Mouse (Mus musculus) MEL (cell line): ENCODE data around the gene Rab1b. TPM values are rescaled to one million over a fixed set of nuclear protein-coding genes. Genes with fewer than 3 reads are reported as not detected.
A peak's percentile ranks its signal among the peaks of the same experiment; 100 is the strongest.

ENCODE experiments used
- DNase-seq: peaks from one replicate; pipeline ENCODE4 v3.0.0; 2011; ENCODE audit warnings: low read depth, low spot score
- H3K27ac ChIP-seq: 2 replicates; pipeline ENCODE4 v1.5.1; 2012; ENCODE audit warnings: low read depth, mild to moderate bottlenecking, control low read depth, low read length, moderate library complexity; ENCODE audit not compliant: control insufficient read depth
- H3K27me3 ChIP-seq, 2 experiments: fragments of 150-350 bp in 1 of 2; sonication (generic) in 1 of 2; 2 replicates each; pipeline ENCODE4 v1.6.1; 2012; ENCODE audit warnings: low read length in 2 of 2, mild to moderate bottlenecking in 2 of 2, improper control_type of control experiment in 1 of 2, moderate library complexity in 1 of 2; ENCODE audit not compliant: insufficient read depth in 2 of 2, control insufficient read depth in 1 of 2
- H3K36me3 ChIP-seq, 2 experiments: 2 replicates each; pipeline ENCODE4 v1.6.1; 2012 to 2014; ENCODE audit warnings: low read length in 2 of 2, improper control_type of control experiment in 1 of 2, inconsistent platforms in 1 of 2, mild to moderate bottlenecking in 1 of 2; ENCODE audit not compliant: insufficient read depth in 2 of 2, control insufficient read depth in 1 of 2
- H3K4me1 ChIP-seq, 2 experiments: fragments of 150-350 bp in 1 of 2; sonication (generic) in 1 of 2; 2 replicates each; pipeline ENCODE4 v1.6.1; 2012; ENCODE audit warnings: low read length in 2 of 2, improper control_type of control experiment in 1 of 2, mild to moderate bottlenecking in 1 of 2; ENCODE audit not compliant: insufficient read depth in 2 of 2, control insufficient read depth in 1 of 2
- H3K4me3 ChIP-seq, 2 experiments: fragments of 150-350 bp in 1 of 2; sonication (generic) in 1 of 2; 2 replicates each; pipeline ENCODE4 v1.5.1; 2012; ENCODE audit warnings: low read depth in 2 of 2, low read length in 2 of 2, mild to moderate bottlenecking in 2 of 2, moderate library complexity in 2 of 2, control low read depth in 1 of 2, improper control_type of control experiment in 1 of 2; ENCODE audit not compliant: control insufficient read depth in 1 of 2, insufficient read depth in 1 of 2
- H3K79me2 ChIP-seq: 2 replicates; pipeline ENCODE4 v1.6.1; 2012; ENCODE audit warnings: mild to moderate bottlenecking, low read length, moderate library complexity; ENCODE audit not compliant: control insufficient read depth, poor library complexity, insufficient read depth
- H3K9ac ChIP-seq: 2 replicates; pipeline ENCODE4 v1.6.1; 2012; ENCODE audit warnings: low read depth, mild to moderate bottlenecking, control low read depth, low read length, moderate library complexity; ENCODE audit not compliant: control insufficient read depth, poor library complexity, severe bottlenecking
- H3K9me3 ChIP-seq: fragments of 150-350 bp; sonication (generic); replicated peaks from 2 replicates; pipeline ENCODE4 v1.6.1; 2012; ENCODE audit warnings: mild to moderate bottlenecking, low read length, improper control_type of control experiment, moderate library complexity; ENCODE audit not compliant: insufficient read depth
- CHD1 ChIP-seq: IDR thresholded peaks from 2 replicates; pipeline ENCODE4 v1.6.1; 2012; ENCODE audit warnings: low read depth, mild to moderate bottlenecking, inconsistent platforms, low read length, improper control_type of control experiment
- CTCF ChIP-seq, 3 experiments: IDR thresholded peaks in 2 of 3; conservative IDR thresholded peaks in 1 of 3; 2 replicates each; pipeline ENCODE4 v1.5.1; 2011 to 2012; ENCODE audit warnings: low read length in 3 of 3, low read depth in 2 of 3, mild to moderate bottlenecking in 2 of 3, improper control_type of control experiment in 1 of 3, inconsistent platforms in 1 of 3, mixed read lengths in 1 of 3, moderate library complexity in 1 of 3; ENCODE audit not compliant: control insufficient read depth in 1 of 3, insufficient read depth in 1 of 3, poor library complexity in 1 of 3, severe bottlenecking in 1 of 3
- ETS1 ChIP-seq: IDR thresholded peaks from 2 replicates; pipeline ENCODE4 v1.6.1; 2012; ENCODE audit warnings: low read depth, mild to moderate bottlenecking, inconsistent platforms, low read length, improper control_type of control experiment, moderate library complexity
- GABPA ChIP-seq: IDR thresholded peaks from 2 replicates; pipeline ENCODE4 v1.6.1; 2012; ENCODE audit warnings: low read depth, mild to moderate bottlenecking, inconsistent platforms, low read length, improper control_type of control experiment, moderate library complexity
- JUND ChIP-seq: IDR thresholded peaks from 2 replicates; pipeline ENCODE4 v1.6.1; 2011; ENCODE audit warnings: low read depth, mild to moderate bottlenecking, improper control_type of control experiment, low read length
- MAX ChIP-seq: IDR thresholded peaks from 2 replicates; pipeline ENCODE4 v1.6.1; 2011; ENCODE audit warnings: low read length, improper control_type of control experiment
- MAZ ChIP-seq: IDR thresholded peaks from 2 replicates; pipeline ENCODE4 v1.6.1; 2012; ENCODE audit warnings: low read depth, mild to moderate bottlenecking, inconsistent platforms, low read length, improper control_type of control experiment
- MEF2A ChIP-seq: IDR thresholded peaks from 2 replicates; pipeline ENCODE4 v1.6.1; 2014; ENCODE audit warnings: low read depth, mild to moderate bottlenecking, inconsistent platforms, low read length, improper control_type of control experiment; ENCODE audit not compliant: poor library complexity, insufficient replicate concordance, severe bottlenecking; ENCODE audit errors: extremely low read depth
- MXI1 ChIP-seq: IDR thresholded peaks from 2 replicates; pipeline ENCODE4 v1.6.1; 2011; ENCODE audit warnings: mild to moderate bottlenecking, low read depth, low read length, improper control_type of control experiment
- NRF1 ChIP-seq: IDR thresholded peaks from 2 replicates; pipeline ENCODE4 v1.6.1; 2014; ENCODE audit warnings: low read depth, mild to moderate bottlenecking, inconsistent platforms, low read length, improper control_type of control experiment, moderate library complexity; ENCODE audit not compliant: poor library complexity, insufficient read depth, severe bottlenecking
- POLR2A ChIP-seq, 2 experiments: IDR thresholded peaks; 2 replicates each; pipeline ENCODE4 v1.6.1; 2011 to 2012; ENCODE audit warnings: low read length in 2 of 2, mild to moderate bottlenecking in 2 of 2, control low read depth in 1 of 2, improper control_type of control experiment in 1 of 2, low read depth in 1 of 2, moderate library complexity in 1 of 2; ENCODE audit not compliant: control insufficient read depth in 1 of 2, insufficient read depth in 1 of 2, poor library complexity in 1 of 2
- POLR2AphosphoS5 ChIP-seq: IDR thresholded peaks from 2 replicates; pipeline ENCODE4 v1.6.1; 2012; ENCODE audit warnings: low read depth, borderline replicate concordance, mild to moderate bottlenecking, inconsistent platforms, low read length, moderate library complexity, mixed read lengths
- RAD21 ChIP-seq: IDR thresholded peaks from 2 replicates; pipeline ENCODE4 v1.6.1; 2011; ENCODE audit warnings: mild to moderate bottlenecking, low read depth, low read length, improper control_type of control experiment
- SMC3 ChIP-seq: IDR thresholded peaks from 2 replicates; pipeline ENCODE4 v1.6.1; 2011; ENCODE audit warnings: low read depth, low read length, improper control_type of control experiment
- TAL1 ChIP-seq: IDR thresholded peaks from 2 replicates; pipeline ENCODE4 v1.6.1; 2012; ENCODE audit warnings: mild to moderate bottlenecking, inconsistent platforms, low read length, moderate library complexity, mixed read lengths
- TBP ChIP-seq: IDR thresholded peaks from 2 replicates; pipeline ENCODE4 v1.8.0; 2011; ENCODE audit warnings: low read depth, low read length, improper control_type of control experiment
- TCF12 ChIP-seq: IDR thresholded peaks from 2 replicates; pipeline ENCODE4 v1.6.1; 2014; ENCODE audit warnings: low read depth, mild to moderate bottlenecking, inconsistent platforms, low read length, improper control_type of control experiment, moderate library complexity
- USF1 ChIP-seq: IDR thresholded peaks from 2 replicates; pipeline ENCODE4 v1.6.1; 2014; ENCODE audit warnings: low read depth, mild to moderate bottlenecking, inconsistent platforms, low read length, improper control_type of control experiment, moderate library complexity
- USF2 ChIP-seq, 2 experiments: IDR thresholded peaks; 2 replicates each; pipeline ENCODE4 v1.6.1; 2011 to 2012; ENCODE audit warnings: improper control_type of control experiment in 2 of 2, low read length in 2 of 2, borderline replicate concordance in 1 of 2, inconsistent platforms in 1 of 2, low read depth in 1 of 2, mild to moderate bottlenecking in 1 of 2; ENCODE audit not compliant: insufficient read depth in 1 of 2
- ZC3H11A ChIP-seq: IDR thresholded peaks from 2 replicates; pipeline ENCODE4 v1.6.1; 2012; ENCODE audit warnings: low read depth, mild to moderate bottlenecking, inconsistent platforms, low read length, improper control_type of control experiment
- ZMIZ1 ChIP-seq: IDR thresholded peaks from 2 replicates; pipeline ENCODE4 v1.6.1; 2012; ENCODE audit warnings: low read depth, mild to moderate bottlenecking, inconsistent platforms, low read length, improper control_type of control experiment, moderate library complexity
- ZNF384 ChIP-seq: IDR thresholded peaks from 2 replicates; pipeline ENCODE4 v1.6.1; 2012; ENCODE audit warnings: low read depth, mild to moderate bottlenecking, inconsistent platforms, low read length, improper control_type of control experiment
- polyA plus RNA-seq, 2 experiments: library from polyadenylated mRNA; stranded (reverse) in 1 of 2; unstranded in 1 of 2; fragments of >175 nt in 1 of 2; fragments of >200 nt in 1 of 2; gene quantifications; 2 replicates each; pipeline versions ENCODE4 v1.2.1 to v1.2.4; 2012; ENCODE audit warnings: low replicate concordance in 2 of 2, low read depth in 1 of 2; ENCODE audit not compliant: insufficient read length in 2 of 2, insufficient read depth in 1 of 2, missing spikeins in 1 of 2
- total RNA-seq: library from RNA; depleted of rRNA; stranded (reverse); fragments of 300-350 nt; gene quantifications from 2 replicates; pipeline ENCODE4 v1.2.3, GENCODE M21; 2012

The Rab1b gene
- total and polyA plus RNA-seq, 3 experiments: 86.4 to 162 TPM; not detected in 1

- Histone ChIP-seq H3K9ac (peak overlapping the region; percentile 27), H3K27me3 (no peaks in the 10 kb centered on the region), H3K27ac (peak overlapping the region; percentile 43; the same call in 1 of the 2 replicates), H3K79me2 (peaks cover 2% of the 10 kb centered on the region; the same call in 1 of the 2 replicates), H3K4me1 (peaks cover 5 to 26% of the 10 kb centered on the region in 2 experiments), H3K4me3 (peak overlapping the region; percentile 56 to 68), H3K36me3 (no peaks in the 10 kb centered on the region), H3K9me3 (no peaks in the 10 kb centered on the region)
- no peak for TF ChIP-seq CHD1
- peak; percentile 82 for TF ChIP-seq SMC3
- TF ChIP-seq RAD21: peak; percentile 67
- no peak for TF ChIP-seq TBP
- no peak for TF ChIP-seq POLR2AphosphoS5
- TF ChIP-seq CTCF (IDR thresholded peaks at IDR 0.05 in 2 of 3, conservative IDR thresholded peaks at IDR 0.05 in 1 of 3; ENCODE audit: control insufficient read depth in 1 of 3, insufficient read depth in 1 of 3, low read depth in 2 of 3, low read length in 3 of 3, poor library complexity in 1 of 3, severe bottlenecking in 1 of 3): peak; percentile 44 to 77 (median 75)
- no peak for TF ChIP-seq GABPA
- TF ChIP-seq ZMIZ1: no peak
- peak; percentile 68 for TF ChIP-seq NRF1
- peak; percentile 45; the same call in 1 of the 2 replicates for TF ChIP-seq MAZ
- TF ChIP-seq TCF12: 0 out of 2 replicates have a peak, but pooled peaks have one; percentile 12
- no peak for TF ChIP-seq JUND
- no peak for TF ChIP-seq TAL1
- no peak for TF ChIP-seq POLR2A (IDR thresholded peaks at IDR 0.05; ENCODE audit: control insufficient read depth in 1 of 2, insufficient read depth in 1 of 2, low read depth in 1 of 2, low read length in 2 of 2, poor library complexity in 1 of 2)
- no peak for TF ChIP-seq MAX
- TF ChIP-seq ETS1: no peak
- TF ChIP-seq USF2 (IDR thresholded peaks at IDR 0.05; ENCODE audit: borderline replicate concordance in 1 of 2, insufficient read depth in 1 of 2, low read depth in 1 of 2, low read length in 2 of 2): no peak
- TF ChIP-seq ZC3H11A: peak; percentile 62; the same call in 1 of the 2 replicates
- TF ChIP-seq MEF2A: no peak
- DNase-seq: peak; percentile 82
These were observed 33.8 kb downstream of the Rab1b start for GRCm38 (mm10) chr19:5073028-5073427.

GRCm38 (mm10) chr19:5072389-5073019 lies 34.4 kb downstream of the Rab1b start:
- H3K9me3 ChIP-seq: no peaks in the 10 kb centered on the region
- no peaks in the 10 kb centered on the region for H3K27me3 ChIP-seq
- H3K27ac ChIP-seq: peak overlapping the region; percentile 43
- H3K79me2 ChIP-seq: peaks cover 2% of the 10 kb centered on the region; the same call in 1 of the 2 replicates
- TF ChIP-seq USF1 (peak; percentile 79), ZNF384 (no peak), JUND (no peak), MXI1 (0 out of 2 replicates have a peak, but pooled peaks have one; percentile 45), TBP (peak; percentile 37; the same call in 1 of the 2 replicates), POLR2A (IDR thresholded peaks at IDR 0.05; ENCODE audit: control insufficient read depth in 1 of 2, insufficient read depth in 1 of 2, low read depth in 1 of 2, low read length in 2 of 2, poor library complexity in 1 of 2) (0 out of 4 replicates have a peak, but pooled peaks of 1 of the 2 experiments have one; percentile 9)
- TF ChIP-seq, all 39 proteins: peak for 4
- Histone ChIP-seq H3K4me3 (peak overlapping the region; percentile 56 to 68), H3K36me3 (no peaks in the 10 kb centered on the region), H3K4me1 (peaks cover 5 to 26% of the 10 kb centered on the region in 2 experiments), H3K9ac (peak overlapping the region; percentile 55)
- DNase-seq: peak; percentile 82
